Mouse (Mus musculus): Measurements from ENCODE around the gene Trp53bp2.

Gene Trp53bp2

DNA sequence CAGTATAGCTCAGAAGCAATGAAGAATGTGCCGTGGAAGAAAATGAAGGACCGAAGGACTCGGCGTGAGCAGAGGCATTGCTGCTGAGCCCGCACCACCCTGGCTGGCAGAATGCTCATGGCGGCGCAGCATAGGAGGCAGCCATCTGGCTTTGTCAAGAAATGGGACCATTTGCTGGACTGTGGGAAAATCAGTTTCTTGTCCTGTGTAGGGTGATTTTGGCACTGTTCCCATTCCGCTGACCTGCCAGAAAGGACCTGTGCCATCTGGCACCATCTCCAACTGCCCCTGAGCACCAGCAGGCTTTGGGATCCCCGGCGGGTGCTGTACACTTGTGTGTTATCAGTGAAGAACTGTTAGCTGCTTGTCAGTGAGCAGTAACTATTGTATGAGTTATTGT, 52.8 kb downstream of the Trp53bp2 start:
- no peak for DNase-seq (ENCODE audit: low spot score)

DNA sequence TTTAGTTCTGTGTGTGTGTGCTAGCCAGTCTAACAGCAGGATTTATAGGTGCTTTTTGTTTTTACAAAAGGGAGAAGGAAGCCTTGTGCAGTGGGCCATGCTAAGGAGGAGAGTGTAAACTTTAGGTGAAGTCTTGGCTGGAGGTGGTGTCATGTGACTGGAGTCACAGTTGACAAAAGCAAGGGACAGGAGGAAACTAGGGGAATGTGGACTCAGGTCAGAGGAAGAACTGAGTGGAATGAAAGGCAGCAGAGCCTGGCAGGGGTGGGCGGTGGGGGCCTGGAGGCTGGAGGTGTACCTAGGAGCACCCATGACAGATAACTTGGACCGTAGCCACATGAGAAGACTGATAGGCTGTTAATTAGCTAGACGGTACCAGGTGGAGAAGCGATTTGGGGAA, 56.3 kb downstream of the Trp53bp2 start:
- no peak for DNase-seq (ENCODE audit: low spot score)

DNA sequence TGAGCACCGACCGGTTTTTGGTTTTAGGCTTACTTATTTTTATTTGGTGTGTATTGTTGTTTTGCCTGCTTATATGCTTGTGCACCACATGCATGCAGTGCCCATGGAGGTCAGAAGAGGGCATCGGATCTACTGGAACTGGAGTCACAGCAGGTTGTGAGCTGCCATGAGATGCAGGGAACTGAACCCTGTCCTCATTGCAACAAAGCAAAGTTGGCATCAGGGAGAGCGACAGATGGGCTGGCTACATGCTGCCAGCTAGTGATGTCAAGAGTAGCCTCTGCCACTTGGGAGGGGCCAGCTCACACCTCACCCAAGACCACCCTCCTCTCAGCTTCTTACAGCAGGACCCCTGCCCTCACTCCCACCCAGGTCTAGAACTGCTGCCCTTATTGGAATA, 57.0 kb downstream of the Trp53bp2 start:
- no peak for DNase-seq (ENCODE audit: low spot score)

DNA sequence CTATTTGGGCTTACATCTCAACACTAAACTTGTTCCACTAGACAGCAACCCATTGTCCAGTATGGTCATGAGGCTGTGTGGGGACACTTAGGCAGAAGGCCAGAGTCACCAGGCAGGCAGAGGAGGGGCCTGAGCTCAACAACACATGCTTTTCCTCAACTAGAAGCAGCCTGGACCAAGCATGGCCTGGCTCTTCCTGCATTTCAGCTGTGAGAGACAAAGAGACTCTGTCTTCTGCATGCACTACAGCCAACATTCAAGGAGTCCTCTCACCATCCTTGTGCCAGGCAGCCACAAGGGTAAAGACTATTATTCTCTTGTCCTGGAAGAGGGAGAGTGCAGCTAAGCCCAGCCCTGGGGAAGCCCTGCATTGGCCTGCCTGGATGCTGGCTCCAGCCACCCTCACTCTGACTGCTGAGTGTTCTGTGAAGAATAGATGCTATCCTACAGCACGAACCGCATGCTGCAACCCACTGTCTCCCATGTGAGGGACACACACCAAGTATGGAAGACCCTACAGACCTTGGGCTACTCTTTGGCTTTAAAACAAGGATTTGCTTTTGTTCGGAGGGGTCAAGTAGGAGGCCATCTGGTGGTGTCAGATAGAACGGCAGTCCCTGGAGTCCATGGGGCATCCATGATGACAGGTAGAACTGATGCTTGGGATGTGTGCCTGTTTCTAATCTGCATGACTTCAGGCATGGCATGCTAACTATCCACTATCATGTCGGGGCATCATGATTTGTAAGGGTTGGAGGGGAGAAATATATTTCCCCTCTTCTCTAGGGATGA, 66.2 kb downstream of the Trp53bp2 start:
- DNase-seq (ENCODE audit: low spot score), result no peak

DNA sequence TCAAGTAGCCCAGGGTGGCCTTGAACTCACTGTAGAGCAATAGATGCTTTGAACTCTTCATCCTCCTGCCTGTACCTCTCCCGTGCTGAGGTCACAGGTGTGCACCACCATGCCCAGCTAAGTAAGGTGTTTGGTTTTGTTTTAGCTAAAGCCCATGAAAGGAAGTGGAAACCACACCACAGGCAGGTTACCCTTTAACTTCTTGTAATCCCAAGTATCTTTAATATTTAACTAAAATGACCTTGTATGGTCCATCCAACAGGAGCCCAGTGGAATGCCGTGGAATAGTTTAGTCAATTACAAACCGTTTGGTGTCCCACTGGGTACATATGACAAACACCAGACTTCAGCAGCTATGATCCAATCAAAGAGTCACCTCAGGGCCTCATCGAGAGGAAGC, 70.0 kb downstream of the Trp53bp2 start:
- DNase-seq (ENCODE audit: low spot score), result no peak

DNA sequence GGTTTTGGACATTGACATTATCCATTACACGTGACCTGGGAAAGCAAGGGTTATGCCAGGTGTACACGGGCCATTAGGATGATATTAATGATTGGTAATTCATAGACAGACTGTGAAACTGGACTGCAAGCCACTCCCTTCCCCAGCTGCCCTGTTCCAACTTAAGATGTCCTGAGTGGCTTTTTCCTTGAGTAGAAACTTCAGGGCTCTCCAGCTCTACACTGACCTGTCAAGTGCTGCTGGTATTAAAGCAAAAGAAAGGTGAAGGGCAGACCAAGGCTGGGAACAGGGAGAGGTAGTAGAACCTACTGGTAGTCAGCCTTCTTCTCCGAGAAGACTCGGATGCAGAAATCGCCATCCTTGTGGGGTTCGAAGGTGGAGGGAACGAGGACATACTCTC, 72.2 kb downstream of the Trp53bp2 start:
- no peak for DNase-seq (ENCODE audit: low spot score)

DNA sequence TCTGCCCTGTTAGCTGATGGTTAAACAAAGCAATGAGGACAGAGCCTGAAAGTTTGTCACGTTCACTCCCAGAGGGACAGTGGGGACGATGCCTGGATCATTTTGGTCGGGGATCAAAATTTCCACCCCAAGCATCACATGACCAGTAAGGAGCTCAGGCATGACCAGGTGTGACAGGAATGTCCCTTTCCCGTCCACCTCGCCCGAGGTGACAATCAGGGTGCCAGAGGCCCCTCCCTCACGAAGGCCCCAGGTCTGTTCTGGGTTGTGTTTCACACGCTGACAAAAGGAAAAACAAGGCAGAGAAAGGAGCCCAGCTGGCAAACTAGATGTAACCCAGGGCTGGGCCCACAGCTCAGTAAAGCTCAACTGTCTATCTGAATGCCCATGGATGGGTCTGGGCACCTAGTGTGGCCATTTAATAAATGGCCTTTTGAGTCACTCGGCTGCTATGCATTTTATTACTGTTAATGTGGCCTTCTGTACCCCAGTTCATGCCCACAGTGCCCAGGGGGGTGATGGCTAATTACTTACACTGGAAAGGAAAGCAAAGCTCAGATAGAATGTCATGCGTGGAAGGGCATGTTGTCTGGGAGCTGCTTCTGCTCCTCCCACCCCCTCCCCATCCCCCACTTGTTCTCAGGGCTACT, 72.8 kb downstream of the Trp53bp2 start:
- DNase-seq (ENCODE audit: low spot score), result no peak

DNA sequence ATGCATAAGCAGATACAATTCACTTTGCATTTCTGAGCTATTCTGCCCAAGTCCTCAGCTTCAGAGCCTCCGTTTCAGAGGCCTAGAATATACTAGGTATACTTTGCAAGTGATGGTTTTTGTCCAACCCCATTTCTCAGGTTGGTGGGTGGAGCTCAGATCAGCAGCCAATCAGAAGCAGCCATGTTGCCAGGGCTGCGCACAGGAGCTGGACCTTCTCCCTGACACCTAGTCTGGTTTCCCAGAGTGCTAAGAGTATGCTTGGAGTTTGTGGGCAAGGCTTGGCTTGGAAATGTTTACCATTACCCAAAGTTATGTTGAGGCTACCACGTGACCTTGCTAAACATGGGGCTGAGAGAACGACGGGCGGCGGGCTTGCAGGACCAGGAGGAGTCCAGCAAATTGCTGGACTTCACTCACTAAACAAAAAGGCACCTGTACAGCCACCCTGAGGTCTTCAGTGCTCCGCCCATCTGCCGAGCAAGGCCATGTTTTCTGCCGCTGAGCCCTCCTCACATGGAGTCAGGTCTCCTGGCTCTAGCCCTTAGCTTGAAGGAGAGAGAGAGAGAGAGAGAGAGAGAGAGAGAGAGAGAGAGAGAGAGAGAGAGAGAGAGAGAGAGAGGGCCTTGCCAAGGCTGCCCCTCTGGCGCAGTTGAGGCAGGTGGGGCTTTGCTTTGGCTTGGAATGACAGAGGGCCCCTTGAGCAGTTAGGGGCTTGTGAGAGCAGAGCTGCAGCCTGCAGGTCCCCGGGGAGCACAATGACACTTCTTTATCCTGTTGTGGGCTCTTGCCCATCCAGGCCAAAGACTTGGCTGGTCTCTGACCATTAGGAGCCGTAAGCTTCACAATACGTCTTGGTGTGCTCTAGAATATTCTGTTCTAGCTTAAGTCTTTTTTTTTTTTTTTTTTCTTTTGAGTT, 74.3 kb downstream of the Trp53bp2 start:
- no peak for DNase-seq (ENCODE audit: low spot score)

DNA sequence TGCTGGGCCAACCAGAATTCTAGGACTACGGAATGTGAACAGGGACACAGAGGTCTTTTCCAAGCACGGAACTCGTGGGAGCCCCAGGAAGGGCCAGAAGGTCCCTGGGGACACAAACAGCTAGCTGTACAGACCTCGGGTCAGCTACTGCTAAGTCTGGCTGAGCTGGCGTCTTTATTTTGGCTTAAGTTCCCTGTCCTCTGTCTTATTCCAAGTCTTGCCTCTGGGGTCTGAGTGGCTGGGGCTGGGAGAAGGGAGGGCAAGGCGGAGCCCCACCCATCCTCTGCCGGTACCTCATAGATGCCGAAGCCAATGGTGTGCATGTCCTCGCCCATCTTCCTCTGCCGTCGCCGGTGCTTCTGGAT, 74.9 kb downstream of the Trp53bp2 start:
- no peak for DNase-seq (ENCODE audit: low spot score)

DNA sequence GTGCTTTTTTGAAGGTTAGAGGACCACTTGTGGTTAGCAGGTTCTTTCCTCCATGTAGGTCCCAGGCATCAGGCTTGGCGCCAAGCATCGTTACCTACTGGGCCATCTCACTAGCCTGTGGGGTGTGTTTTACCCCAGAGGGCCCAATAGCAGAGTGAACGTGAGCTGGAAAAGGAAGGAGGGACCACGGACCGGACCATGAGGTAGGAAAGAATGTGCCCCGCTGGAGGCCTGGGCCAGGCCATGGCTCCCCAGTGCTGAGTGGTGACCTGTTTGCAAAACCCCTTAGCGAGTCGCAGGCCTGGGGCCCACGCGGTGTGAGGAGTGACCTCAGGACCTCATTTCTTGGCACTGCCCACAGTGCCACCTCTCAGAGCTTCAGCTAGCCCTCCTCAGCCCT, 79.5 kb downstream of the Trp53bp2 start:
- no peak for DNase-seq (ENCODE audit: low spot score)

DNA sequence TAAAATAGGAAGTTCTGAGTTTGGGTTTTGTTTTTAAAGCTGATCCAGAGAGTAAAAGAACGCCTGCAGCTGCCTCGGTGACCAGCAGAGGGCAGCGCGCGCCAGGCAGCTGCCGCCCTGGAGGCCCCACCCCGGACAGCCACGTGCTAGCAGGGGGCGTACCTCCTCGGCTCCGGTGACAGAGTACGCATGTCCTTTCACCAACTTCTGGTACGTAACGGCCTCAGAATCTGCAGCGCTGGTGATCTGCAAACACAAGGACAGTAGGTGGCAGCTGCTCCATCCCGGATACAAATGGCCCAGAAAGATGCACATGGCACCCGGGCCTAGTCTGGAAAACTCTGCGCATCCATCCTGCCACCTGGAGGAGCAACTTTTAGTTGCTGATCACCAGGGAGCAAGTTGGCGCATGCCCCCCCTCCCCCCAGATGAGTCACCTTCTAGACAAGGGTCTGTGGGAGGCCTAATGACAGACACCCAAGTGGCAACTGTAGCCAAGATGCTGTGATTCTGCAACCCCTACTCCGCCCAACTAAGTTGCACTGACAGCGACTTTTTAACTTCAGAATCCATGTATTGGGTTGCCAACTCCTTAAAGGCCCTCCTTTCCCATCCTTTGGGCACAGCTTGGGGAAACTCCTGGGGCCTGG, 81.0 kb downstream of the Trp53bp2 start:
- peak; percentile 94 for DNase-seq (ENCODE audit: low spot score)

DNA sequence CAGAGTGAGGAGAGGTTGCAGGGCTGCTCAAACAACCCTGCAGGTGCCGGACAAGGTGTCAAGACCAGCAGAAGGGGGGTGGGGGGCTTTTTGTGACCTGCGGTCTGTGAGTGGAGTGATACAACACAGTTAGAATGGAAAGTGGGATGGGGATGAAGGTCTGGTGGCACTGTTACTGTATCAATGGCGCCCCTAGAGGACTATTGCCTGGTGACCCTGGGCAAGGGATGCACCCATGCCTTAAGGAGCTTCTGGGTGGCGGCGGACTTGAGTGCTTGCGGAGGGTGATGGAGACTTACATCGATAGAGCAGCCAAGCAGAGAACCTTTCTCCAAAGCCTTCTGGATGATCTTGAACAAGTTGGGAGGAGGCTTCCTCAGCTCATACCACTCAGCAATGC, 81.6 kb downstream of the Trp53bp2 start:
- DNase-seq (ENCODE audit: low spot score), result peak; percentile 23

DNA sequence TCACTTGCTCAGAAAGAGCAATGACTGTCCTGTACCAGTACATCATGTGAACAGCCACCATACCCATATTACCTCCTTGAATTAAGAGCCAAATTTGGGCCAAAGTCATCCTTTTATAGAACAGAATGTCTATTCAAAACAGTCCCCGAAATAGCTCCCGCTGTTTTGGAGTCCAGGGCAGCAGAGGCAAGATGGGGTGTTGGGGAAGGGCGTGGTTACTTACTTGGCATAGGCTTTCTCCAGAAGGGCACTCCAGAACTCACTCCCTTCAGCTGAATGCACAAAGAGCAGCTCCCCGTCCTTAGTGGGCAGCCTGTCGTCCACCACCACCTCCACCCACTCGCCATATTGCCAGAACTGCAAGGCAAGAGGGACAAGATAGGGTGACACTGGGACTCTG, 82.9 kb downstream of the Trp53bp2 start:
- DNase-seq (ENCODE audit: low spot score), result no peak

DNA sequence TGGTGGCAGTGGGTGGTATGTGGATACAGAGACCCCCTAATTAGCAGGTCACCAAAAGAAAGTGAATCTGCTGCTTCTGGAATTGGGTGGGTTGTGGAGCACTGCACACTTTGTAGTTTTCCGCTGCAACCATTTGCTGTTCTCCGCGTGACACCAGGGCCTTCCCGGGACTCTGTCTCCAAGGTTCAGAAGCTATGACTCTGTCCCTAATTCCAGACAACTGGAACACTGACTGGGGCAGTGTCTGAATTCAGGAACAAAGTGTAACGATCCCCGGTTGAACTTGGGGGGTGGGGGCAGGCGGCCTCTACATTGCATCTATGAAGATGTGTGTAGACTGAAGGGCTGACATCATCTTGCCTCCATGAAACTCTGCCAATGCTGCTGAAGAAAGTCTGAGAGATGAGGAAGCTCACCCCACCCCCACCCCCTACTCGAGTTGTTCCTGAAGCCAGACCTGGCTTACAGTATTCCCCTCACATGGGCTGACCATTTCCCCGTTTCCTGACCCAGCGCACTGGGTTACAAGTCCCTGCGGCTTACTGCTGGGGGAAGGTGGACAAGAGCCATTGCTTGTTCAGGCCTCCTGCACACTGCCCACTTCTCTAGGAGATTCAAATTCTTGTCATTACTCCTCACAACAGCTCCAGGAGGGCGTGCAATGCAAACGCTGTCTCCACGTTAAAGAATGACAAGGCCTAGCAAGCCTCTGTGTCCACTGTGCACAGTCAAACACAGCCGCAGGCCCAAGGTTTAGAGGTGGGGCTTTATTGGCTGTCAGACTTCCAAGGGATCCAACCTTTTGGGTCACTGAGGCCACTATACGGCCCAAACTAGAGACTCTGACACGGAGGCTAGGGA, 85.5 kb downstream of the Trp53bp2 start:
- no peak for DNase-seq (ENCODE audit: low spot score)

DNA sequence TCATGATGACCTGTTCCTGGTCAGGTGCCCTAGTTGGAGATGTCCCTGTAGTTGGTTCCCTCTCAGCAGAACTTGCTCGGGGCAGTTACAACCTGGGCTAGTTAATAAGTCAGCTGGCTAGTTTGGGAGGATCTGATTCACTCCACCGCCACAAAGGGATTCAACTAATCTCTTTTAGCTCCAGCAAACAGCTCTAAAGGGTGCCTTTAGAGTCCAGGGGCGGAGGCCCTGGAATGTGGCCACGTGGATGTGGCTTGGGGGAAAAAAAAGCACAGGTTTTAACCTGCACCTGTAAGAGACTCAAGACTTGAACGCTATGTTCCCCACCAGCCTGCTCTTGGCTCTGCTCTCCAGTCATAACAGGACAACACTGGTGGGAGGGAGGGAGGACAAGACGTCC, 87.7 kb downstream of the Trp53bp2 start:
- no peak for DNase-seq (ENCODE audit: low spot score)

DNA sequence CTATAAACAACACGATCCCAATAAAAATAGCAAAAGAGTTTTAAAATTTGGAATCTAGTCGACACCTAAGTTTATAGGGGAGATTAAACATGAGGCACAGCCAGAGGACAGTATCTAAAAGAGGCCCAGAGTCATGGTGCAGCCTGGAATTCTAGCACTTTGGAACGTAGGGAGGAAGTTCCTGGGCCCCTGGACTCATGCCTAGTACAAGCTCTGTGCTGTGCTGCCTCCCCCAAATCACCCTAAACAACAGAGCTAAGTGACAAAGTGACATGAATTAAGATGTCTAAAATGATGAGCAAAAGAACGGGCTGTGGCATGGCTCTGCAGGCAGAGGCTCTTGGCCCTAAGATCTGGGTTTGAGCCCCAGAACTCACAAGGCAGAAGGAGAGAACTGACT, 88.8 kb downstream of the Trp53bp2 start:
- no peak for DNase-seq (ENCODE audit: low spot score)

DNA sequence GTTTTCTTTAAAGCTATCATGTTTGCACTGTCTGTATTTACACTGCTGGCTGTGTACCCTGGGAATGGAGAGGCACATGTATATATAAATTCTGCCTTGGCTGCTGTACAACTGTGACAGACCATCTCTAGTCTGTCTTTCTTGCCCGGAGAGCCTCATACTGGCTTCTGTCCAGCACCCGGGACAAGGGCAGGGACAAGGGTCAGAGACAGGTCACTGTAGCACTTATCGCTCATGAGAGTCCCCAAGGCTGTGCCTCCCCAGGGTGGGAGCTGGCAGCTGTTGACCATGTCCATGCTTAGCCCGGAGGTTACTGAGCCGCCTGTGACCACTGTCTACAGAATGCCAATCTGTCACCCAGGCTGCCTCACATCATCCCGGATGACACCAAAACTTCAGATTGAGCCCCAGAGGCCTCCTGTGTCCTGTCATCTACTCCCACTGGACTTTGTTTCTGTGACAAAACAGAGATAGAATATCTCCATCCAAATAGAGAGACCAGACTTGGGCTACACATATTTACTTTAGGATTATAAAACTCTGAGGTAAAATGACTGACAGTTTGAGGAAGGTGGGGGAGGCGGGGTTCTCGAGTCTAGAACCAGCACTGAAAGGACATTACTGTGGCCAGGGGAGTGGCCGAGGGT, 90.6 kb downstream of the Trp53bp2 start:
- no peak for DNase-seq (ENCODE audit: low spot score)

DNA sequence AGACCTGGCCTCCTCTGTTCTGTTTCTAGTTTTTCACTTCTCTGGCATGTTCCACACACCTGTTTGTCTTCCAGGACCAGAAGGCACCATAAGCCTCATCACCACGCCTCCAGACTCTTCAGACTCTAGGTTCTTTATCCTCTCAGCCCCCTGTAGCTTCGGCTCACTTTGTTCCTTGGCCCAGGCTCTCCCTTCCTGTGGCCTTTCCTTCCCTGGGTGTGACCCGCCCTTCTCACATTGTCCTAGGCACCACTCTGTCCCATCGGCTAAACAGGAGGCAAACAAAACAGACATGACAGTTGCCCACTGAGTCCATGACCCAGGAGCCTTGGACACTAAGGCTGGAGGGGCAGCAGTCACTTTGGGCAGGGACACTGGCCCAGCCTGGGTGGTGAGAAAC, 91.3 kb downstream of the Trp53bp2 start:
- no peak for DNase-seq (ENCODE audit: low spot score)

DNA sequence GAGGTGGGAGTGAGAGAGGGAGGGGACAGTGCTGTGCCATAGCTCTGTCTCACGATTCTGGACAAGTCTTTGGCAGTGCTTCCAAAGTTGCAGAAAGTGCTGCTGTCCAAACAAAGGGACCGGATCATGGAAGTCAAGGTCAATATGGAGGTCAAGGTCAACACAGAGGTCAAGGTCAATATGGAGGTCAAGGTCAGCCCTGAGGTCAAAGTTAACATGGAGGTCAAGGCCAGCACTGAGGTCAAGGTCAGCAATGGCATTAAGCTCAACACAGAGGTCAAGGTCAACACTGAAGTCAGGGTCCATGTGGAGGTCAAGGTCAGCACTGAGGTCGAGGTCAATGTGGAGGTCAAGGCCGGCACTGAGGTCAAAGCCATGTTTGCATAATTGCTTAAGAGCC, 91.9 kb downstream of the Trp53bp2 start:
- peak; percentile 18 for DNase-seq (ENCODE audit: low spot score)

DNA sequence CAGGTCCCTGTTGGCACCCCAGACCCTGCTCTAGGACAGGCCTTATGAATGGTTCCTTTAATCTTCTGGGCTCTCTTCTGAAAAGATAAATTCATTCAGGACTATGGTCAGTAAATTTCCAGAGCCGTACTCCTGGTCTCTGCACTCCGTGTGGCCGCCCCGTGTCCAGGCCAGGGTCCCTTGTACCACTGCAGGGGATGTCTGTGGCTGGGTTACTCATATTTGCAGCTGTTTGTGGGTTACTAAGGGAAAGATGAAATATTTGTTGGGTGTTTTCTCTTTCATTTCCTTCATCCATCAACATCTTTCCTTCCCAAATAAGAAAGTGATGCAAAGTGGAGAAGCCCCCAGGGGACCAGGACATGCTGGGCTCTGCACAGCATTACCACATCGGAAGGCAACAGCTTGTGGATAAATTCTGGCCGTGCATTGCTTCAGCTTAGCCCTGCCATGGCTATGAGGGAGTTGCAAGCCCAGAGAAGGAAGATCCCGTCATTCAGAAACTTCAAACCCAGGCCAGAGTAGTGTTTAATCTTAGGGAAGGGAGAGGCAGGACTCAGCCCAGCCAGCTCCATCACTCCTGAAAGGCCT, 92.9 kb downstream of the Trp53bp2 start:
- no peak for DNase-seq (ENCODE audit: low spot score)
